Mouse (Mus musculus): ENCODE measurements around the gene Mras. TPM values are rescaled to one million over a fixed set of nuclear protein-coding genes. Genes with fewer than 3 reads are reported as not detected.

Gene Mras
- polyA plus RNA-seq, 1 experiment from 2014 or later = 22.4 TPM

- H3K9me3 ChIP-seq (ENCODE audit: low read length) = no peaks in the 10 kb centered on the region
- peak overlapping the region; percentile 90 for H3K27ac ChIP-seq (ENCODE audit: low read length)
- peak overlapping the region; percentile 74 for H3K4me3 ChIP-seq (ENCODE audit: low read depth, low read length)
- under 1% methylated on average over 66 of the region's 86 CpGs for WGBS
- DNase-seq (ENCODE audit: low spot score) = peak; percentile 83
- peaks cover 8% of the 10 kb centered on the region; the same call in 1 of the 2 replicates for H3K4me1 ChIP-seq (ENCODE audit: insufficient read depth, low read depth, low read length)
- H3K4me2 ChIP-seq (replicated peaks; ENCODE audit: low read depth, low read length) = peak overlapping the region; percentile 66
- TF ChIP-seq CTCF (IDR thresholded peaks at IDR 0.05) (no peak), EP300 (IDR thresholded peaks at IDR 0.05) (no peak)
- ATAC-seq = peak; percentile 87
- no peaks in the 10 kb centered on the region for H3K36me3 ChIP-seq (ENCODE audit: insufficient read depth, low read length)
- no peaks in the 10 kb centered on the region for H3K27me3 ChIP-seq (replicated peaks; ENCODE audit: insufficient read depth, low read length)
- H3K9ac ChIP-seq (replicated peaks; ENCODE audit: low read depth) = peak overlapping the region; percentile 76
Observed at GRCm38 (mm10) chr9:99436182-99437030, 775 bp downstream of the Mras start.

- no peaks in the 10 kb centered on the region for H3K36me3 ChIP-seq (ENCODE audit: insufficient read depth, low read length)
- peak overlapping the region; percentile 74 for H3K4me3 ChIP-seq (ENCODE audit: low read depth, low read length)
- DNase-seq (ENCODE audit: low spot score) = peak; percentile 40
- peaks cover 8% of the 10 kb centered on the region; the same call in 1 of the 2 replicates for H3K4me1 ChIP-seq (ENCODE audit: insufficient read depth, low read depth, low read length)
- ATAC-seq = peak; percentile 44
- peak overlapping the region; percentile 76 for H3K9ac ChIP-seq (replicated peaks; ENCODE audit: low read depth)
- H3K4me2 ChIP-seq (replicated peaks; ENCODE audit: low read depth, low read length) = peak overlapping the region; percentile 66
- 19% methylated on average over 16 of the region's 16 CpGs for WGBS
- TF ChIP-seq CTCF (IDR thresholded peaks at IDR 0.05) = no peak
- no peak for TF ChIP-seq EP300 (IDR thresholded peaks at IDR 0.05)
- no peaks in the 10 kb centered on the region for H3K27me3 ChIP-seq (replicated peaks; ENCODE audit: insufficient read depth, low read length)
- H3K9me3 ChIP-seq (ENCODE audit: low read length) = no peaks in the 10 kb centered on the region
- H3K27ac ChIP-seq (ENCODE audit: low read length) = peak overlapping the region; percentile 90
Observed at GRCm38 (mm10) chr9:99435619-99436181, 1.5 kb downstream of the Mras start.

- H3K4me1 ChIP-seq (ENCODE audit: insufficient read depth, low read depth, low read length) = peaks cover 8% of the 10 kb centered on the region; the same call in 1 of the 2 replicates
- DNase-seq (ENCODE audit: low spot score) (peak; percentile 67), ATAC-seq (peak; percentile 79)
- 0 out of 2 replicates have a peak overlapping the region, but pooled peaks have one; percentile 76 for H3K9ac ChIP-seq (replicated peaks; ENCODE audit: low read depth)
- TF ChIP-seq CTCF (IDR thresholded peaks at IDR 0.05) (no peak), EP300 (IDR thresholded peaks at IDR 0.05) (no peak)
- WGBS = 28% methylated on average over 14 of the region's 14 CpGs
- H3K4me3 ChIP-seq (ENCODE audit: low read depth, low read length) = peak overlapping the region; percentile 74
- peak overlapping the region; percentile 66 for H3K4me2 ChIP-seq (replicated peaks; ENCODE audit: low read depth, low read length)
- peak overlapping the region; percentile 90 for H3K27ac ChIP-seq (ENCODE audit: low read length)
- no peaks in the 10 kb centered on the region for H3K9me3 ChIP-seq (ENCODE audit: low read length)
- no peaks in the 10 kb centered on the region for H3K36me3 ChIP-seq (ENCODE audit: insufficient read depth, low read length)
- H3K27me3 ChIP-seq (replicated peaks; ENCODE audit: insufficient read depth, low read length) = no peaks in the 10 kb centered on the region
Observed at GRCm38 (mm10) chr9:99434892-99435618, 2.1 kb downstream of the Mras start.

- no peaks in the 10 kb centered on the region for H3K36me3 ChIP-seq (ENCODE audit: insufficient read depth, low read length)
- no peaks in the 10 kb centered on the region for H3K9me3 ChIP-seq (ENCODE audit: low read length)
- 87% methylated on average over 4 of the region's 4 CpGs for WGBS
- H3K4me3 ChIP-seq (ENCODE audit: low read depth, low read length) = no peak overlapping the region
- TF ChIP-seq CTCF (IDR thresholded peaks at IDR 0.05) = no peak
- TF ChIP-seq EP300 (IDR thresholded peaks at IDR 0.05) = no peak
- H3K27ac ChIP-seq (ENCODE audit: low read length) = no peak overlapping the region
- no peak for DNase-seq (ENCODE audit: low spot score)
- H3K9ac ChIP-seq (replicated peaks; ENCODE audit: low read depth) = no peak overlapping the region
- ATAC-seq = no peak
- H3K27me3 ChIP-seq (replicated peaks; ENCODE audit: insufficient read depth, low read length) = no peaks in the 10 kb centered on the region
- no peak overlapping the region for H3K4me2 ChIP-seq (replicated peaks; ENCODE audit: low read depth, low read length)
- peaks cover 6% of the 10 kb centered on the region; the same call in 1 of the 2 replicates for H3K4me1 ChIP-seq (ENCODE audit: insufficient read depth, low read depth, low read length)
Observed at GRCm38 (mm10) chr9:99432478-99432877, 4.7 kb downstream of the Mras start.

- Histone ChIP-seq H3K4me3 (ENCODE audit: low read depth, low read length) (no peak overlapping the region), H3K36me3 (ENCODE audit: insufficient read depth, low read length) (no peaks in the 10 kb centered on the region), H3K4me1 (ENCODE audit: insufficient read depth, low read depth, low read length) (peaks cover 4% of the 10 kb centered on the region; the same call in 1 of the 2 replicates), H3K9ac (replicated peaks; ENCODE audit: low read depth) (no peak overlapping the region), H3K4me2 (replicated peaks; ENCODE audit: low read depth, low read length) (no peak overlapping the region), H3K27me3 (replicated peaks; ENCODE audit: insufficient read depth, low read length) (no peaks in the 10 kb centered on the region), H3K9me3 (ENCODE audit: low read length) (no peaks in the 10 kb centered on the region), H3K27ac (ENCODE audit: low read length) (no peak overlapping the region)
- no peak for DNase-seq (ENCODE audit: low spot score)
- WGBS = 84% methylated on average over 6 of the region's 6 CpGs
- no peak for ATAC-seq
- TF ChIP-seq CTCF (IDR thresholded peaks at IDR 0.05) (no peak), EP300 (IDR thresholded peaks at IDR 0.05) (no peak)
Observed at GRCm38 (mm10) chr9:99431963-99432362, 5.2 kb downstream of the Mras start.

DNA sequence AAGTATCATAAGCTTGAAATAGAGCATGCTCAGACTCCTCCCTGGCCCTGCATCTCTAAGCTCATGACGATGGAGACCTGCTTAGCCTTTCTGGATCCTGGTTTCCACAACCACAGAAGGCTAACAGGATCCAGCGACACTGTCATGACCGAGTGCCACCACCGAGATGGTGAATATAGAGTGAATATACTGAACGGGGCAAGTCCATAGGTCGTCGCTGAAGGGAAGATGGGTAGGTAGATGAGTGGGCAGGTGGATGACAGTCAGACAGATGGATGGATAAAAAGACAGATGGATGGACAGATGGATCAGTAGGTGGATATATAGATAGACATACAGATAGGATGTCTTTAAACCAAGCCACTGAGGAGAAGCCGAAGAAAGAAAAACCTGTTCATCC lies 5.8 kb downstream of the Mras start:
- TF ChIP-seq EP300 (IDR thresholded peaks at IDR 0.05) (no peak), CTCF (IDR thresholded peaks at IDR 0.05) (no peak)
- Histone ChIP-seq H3K4me2 (replicated peaks; ENCODE audit: low read depth, low read length) (no peak overlapping the region), H3K27ac (ENCODE audit: low read length) (no peak overlapping the region), H3K9ac (replicated peaks; ENCODE audit: low read depth) (no peak overlapping the region), H3K4me3 (ENCODE audit: low read depth, low read length) (no peak overlapping the region), H3K9me3 (ENCODE audit: low read length) (no peaks in the 10 kb centered on the region), H3K4me1 (ENCODE audit: insufficient read depth, low read depth, low read length) (peaks cover 4% of the 10 kb centered on the region; the same call in 1 of the 2 replicates), H3K27me3 (replicated peaks; ENCODE audit: insufficient read depth, low read length) (no peaks in the 10 kb centered on the region), H3K36me3 (ENCODE audit: insufficient read depth, low read length) (no peaks in the 10 kb centered on the region)
- 86% methylated on average over 8 of the region's 8 CpGs for WGBS
- ATAC-seq (no peak), DNase-seq (ENCODE audit: low spot score) (no peak)
